Mouse (Mus musculus): ENCODE results near the gene Mcoln3.

- TF ChIP-seq CTCF (conservative IDR thresholded peaks at IDR 0.05; ENCODE audit: insufficient read depth, insufficient read length, low read depth, low read length) (no peak), POLR2A (IDR thresholded peaks at IDR 0.05; ENCODE audit: low read depth, low read length) (no peak)
Measured at GRCm38 (mm10) chr3:146180341-146180740, 63.1 kb downstream of the Mcoln3 start.
